Mouse (Mus musculus) T-helper 1 cell (primary cell): ENCODE measurements around the gene Gorab.

ENCODE experiments used
- in situ Hi-C: fragments of 300-600 bp; cut with MboI, MseI; formaldehyde crosslinking; loops from one replicate; pipeline ENCODE4 v1.15.1; 2025; ENCODE audit warnings: high pct_unique_total_duplicates

Gorab gene

GRCm38 (mm10) chr1:163403498-163404126 is at the start of gene Gorab:
Gorab (minus strand) TSS chr1:163403669.
- in situ Hi-C loops = loop anchor here (10.0 kb wide), 1 partner anchor 1411 kb away; no protein-coding TSS in a partner anchor

DNA sequence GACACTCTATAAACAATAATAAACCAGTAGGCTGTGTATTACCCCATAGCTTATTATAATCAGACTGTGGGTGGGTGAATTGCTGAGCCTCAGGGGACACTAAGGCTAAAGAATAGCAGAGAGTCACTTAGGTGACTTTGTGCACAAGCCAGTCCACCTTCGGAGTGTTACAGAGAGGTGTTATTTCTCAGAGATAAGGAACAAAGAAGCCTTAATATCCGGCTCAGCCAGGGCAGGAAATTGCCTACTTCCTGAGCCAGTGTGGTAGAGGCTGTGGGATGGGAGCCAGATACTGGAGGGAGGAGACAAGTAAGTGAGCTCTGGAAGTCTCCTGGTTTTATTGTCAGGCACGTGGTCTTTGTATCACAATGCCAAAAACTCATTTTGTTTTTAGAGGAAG is 40.4 kb upstream of the Gorab start:
- in situ Hi-C loops = no loop called here

DNA sequence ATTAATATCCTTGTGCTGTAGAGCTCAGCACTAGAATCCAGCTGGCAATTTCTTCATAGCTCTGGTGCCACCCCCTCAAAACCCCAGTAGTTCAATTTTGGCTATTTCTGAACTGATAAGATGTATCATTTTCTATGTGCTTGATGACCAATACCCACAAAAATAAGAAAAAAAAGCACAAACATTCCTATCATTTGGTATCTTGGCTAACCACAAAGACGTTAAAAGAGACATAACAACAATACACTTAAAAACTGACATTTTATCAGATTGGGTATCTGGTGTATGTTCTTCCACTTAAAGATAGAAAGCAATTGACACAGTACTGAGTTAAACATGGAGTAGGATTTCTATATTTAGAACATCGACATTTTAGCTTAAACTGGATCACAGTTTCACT is 35.5 kb upstream of the Gorab start:
- in situ Hi-C loops = no loop called here

DNA sequence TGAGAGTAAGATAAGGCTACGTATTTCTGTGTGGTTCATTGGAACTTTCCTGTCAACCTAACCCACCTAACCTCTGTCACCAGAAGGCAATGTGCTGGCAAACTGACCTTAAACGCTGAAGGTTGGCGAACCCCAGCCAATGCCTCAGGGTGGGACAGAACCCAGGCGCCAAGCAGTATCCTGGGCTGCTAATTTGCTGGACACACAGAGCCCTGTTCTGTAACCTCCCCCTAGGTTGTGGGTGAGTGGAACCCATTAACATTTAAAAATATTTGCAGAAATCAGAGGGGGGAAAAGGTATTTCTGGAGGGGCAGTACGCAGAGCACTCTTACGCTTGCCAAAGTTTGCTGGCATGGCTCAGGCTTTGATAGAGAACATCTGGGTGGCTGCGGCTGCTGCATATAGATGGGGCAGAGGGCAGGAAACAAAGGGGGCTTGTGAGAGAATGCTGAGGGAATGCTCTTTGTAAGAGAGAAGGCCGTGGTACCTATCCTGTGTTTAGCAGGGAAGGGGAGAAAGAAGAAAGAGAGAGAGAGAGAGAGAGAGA is 20.1 kb upstream of the Gorab start:
- in situ Hi-C loops = no loop called here

DNA sequence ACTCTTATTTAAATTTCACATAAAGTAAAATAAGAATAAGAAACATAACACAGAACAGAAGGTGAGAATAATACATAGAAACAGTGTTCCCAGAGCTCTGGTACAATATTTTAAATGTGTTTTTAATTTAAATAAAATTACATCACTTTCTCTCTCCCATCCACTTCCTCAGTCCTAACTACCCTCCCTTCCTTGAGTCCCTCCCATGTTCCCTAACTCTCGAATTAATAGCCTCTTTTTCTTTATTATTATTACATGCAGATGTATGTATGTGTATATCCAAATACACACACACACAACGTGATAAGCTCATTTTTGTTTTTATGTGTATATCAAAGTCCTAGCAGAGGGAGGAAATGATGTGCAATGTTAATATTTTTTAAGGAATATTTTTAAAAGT is 13.7 kb upstream of the Gorab start:
- in situ Hi-C loops = no loop called here

DNA sequence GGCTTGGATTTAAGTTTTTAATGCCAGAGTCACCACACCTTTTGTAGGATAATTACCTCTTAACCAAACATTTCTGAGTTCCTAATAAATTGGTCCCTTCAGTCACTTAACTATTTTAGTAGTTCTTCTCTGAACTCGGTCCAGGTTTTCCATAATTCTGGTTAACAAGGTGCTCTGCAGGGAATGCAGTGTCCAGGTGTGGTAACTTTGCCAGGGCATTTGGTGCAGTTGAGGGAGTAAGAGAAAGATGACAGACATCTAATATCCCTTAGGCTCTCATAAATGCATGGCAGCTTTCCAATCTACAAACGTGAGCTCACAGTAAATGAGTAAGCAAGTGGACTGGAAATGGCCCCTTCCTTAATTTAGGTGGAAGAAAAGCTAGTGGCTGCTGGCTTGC is 10.7 kb upstream of the Gorab start:
- in situ Hi-C loops = no loop called here

DNA sequence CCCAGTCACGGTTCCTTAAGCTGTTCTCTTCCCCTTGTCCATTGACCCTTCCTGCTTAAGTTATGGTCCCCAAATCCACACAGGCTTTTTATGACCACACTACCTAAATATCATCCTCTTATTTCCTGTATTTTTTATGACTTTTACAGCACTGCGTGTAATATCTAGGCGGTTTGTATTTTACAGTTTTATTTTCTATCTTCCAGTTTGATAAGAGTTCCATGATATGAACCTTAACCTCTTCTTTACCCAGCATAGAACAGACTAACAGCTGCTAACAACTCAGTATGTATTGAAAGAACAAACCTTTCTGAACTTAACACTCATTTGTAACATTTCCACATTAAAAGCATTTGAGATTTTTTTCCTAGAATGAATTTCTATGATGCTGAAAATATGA is 2.7 kb upstream of the Gorab start:
- in situ Hi-C loops = loop anchor here (10.0 kb wide), 1 partner anchor 1409 kb away; no protein-coding TSS in a partner anchor

- in situ Hi-C loops = no loop called here
Observed at GRCm38 (mm10) chr1:163391321-163391720, 12.1 kb downstream of the Gorab start.

GRCm38 (mm10) chr1:163390044-163390443 is 13.4 kb downstream of the Gorab start:
- in situ Hi-C loops = no loop called here

- in situ Hi-C loops = no loop called here
Observed at GRCm38 (mm10) chr1:163386196-163386595, 17.3 kb downstream of the Gorab start.

DNA sequence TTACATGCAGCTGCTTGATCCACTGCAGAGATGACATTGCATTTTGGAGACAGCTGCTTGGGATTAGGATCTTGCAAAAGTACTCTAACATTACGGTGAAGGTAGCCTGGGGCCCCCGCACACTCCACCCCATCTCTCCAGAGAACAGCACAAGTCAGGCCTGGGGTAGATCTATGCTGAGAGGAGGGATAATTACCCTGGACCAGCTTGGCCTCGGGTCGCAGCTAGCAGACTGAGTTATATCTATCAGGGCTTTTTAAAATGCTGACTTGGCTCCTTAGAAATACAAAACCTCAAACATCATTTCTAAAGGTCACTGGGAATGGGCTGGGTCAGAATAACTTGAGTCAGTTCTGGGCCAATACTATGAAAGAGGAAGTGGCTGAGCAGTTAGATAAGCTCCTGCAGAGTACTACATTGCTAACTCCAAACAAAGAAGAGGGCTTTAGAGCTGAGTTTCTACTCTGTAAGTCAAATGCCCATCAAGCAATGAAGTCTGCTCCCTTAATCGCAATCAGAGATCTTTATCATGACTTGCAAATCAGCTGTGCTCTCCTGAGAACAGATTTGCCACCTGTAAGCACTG is 19.9 kb downstream of the Gorab start:
- in situ Hi-C loops = no loop called here

- in situ Hi-C loops = no loop called here
Observed at GRCm38 (mm10) chr1:163382048-163382719, 21.3 kb downstream of the Gorab start.

GRCm38 (mm10) chr1:163380591-163380990 is 22.9 kb downstream of the Gorab start:
- in situ Hi-C loops = no loop called here

DNA sequence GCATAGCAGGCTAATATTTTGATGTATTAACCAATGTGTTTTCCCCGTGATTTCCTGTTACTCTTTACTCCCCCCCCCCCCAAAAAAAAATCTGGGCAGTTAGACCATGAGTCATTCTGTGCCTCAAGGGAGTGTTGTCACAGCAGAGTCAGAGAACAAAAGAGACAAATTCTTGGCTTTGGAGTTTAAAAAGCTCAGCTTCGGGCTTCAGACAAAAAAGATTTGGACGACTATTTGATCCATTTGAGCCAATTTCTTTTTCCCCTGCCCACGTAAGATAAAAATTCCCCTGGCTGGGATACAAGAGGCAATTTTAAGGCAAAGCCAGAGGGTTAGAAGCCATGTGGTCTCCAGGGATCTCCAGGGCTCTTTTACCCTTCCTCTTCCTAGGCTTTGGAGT is 23.4 kb downstream of the Gorab start:
- in situ Hi-C loops = no loop called here

DNA sequence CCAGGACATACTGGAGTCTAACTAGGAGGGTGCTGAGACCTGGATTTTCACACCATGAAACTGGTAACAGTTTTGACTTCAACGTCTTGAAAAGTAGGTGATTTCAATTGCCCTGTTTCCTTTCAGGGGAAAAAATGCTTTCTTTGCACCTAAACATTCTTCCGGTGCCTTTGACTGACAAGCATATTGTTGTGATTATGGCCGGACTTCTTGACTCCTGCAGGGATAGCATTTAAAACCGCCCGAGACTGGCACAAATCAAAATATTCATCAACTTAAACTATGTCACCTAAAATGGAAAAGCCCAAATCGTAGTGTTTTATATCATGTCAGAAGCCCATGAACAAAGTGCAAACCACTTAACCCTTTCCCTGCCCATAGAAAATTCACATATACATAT is 25.5 kb downstream of the Gorab start:
- in situ Hi-C loops = no loop called here

- in situ Hi-C loops = no loop called here
Observed at GRCm38 (mm10) chr1:163376818-163377581, 26.5 kb downstream of the Gorab start.

DNA sequence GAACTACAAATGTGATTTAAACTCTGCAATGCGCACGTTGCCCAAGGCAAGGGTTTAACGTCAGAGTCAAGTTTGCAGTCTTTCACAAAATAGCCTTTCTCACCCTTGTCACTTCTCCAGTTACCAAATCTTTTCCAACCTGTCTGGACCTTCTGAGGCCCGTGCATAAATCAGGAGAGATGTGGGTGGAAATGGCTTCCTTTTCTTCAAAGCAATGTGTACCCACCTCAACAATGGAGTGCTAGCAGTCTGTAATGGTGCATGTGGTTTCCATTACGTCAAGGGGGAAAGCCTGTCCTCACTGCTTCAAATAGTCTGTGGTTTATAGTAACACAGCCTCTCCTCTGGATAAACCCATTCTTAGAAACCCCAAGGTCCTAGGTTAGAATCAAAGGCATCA is 29.0 kb downstream of the Gorab start:
- in situ Hi-C loops = no loop called here

DNA sequence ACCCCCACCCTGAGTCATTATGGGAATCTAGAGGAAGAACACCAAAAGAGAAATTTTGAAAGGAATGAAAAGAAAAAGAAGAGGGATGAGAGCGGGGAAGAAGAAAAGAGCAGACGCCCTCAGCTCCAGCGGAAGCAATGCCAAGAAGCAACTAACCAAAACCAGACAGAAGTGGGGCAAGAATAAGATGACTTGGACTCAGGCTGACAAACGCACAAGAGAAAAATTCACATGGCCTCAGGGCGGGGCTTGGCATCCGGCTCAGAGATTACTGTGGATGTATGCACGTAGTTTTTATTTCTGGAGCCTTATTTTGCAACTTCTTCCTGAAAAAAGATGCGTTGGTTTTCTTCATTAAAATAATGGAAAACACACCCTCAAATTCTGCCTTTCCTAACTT is 41.3 kb downstream of the Gorab start:
- in situ Hi-C loops = no loop called here

- in situ Hi-C loops = no loop called here
Observed at GRCm38 (mm10) chr1:163361376-163361775, 42.1 kb downstream of the Gorab start.

DNA sequence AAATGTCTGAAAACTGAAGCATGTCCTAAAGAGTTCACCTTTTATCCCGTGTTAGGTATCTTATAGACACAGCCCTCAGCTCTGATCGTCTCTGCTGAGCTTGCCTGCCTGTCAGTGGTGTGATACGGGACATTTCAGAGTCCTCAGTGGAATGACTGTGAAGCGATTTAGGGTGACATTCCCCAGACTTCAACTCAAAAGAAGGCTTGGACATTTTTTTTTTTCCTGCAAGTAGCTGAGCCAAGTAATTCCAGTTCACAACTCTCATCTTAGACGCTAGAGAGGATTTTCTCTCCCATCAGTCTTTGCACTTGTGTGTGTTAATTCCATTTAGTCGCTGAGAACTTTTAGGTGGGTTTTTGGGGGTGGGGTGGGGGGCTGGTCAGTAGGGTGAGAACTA is 42.7 kb downstream of the Gorab start:
- in situ Hi-C loops = no loop called here

- in situ Hi-C loops = no loop called here
Observed at GRCm38 (mm10) chr1:163359521-163359920, 43.9 kb downstream of the Gorab start.

DNA sequence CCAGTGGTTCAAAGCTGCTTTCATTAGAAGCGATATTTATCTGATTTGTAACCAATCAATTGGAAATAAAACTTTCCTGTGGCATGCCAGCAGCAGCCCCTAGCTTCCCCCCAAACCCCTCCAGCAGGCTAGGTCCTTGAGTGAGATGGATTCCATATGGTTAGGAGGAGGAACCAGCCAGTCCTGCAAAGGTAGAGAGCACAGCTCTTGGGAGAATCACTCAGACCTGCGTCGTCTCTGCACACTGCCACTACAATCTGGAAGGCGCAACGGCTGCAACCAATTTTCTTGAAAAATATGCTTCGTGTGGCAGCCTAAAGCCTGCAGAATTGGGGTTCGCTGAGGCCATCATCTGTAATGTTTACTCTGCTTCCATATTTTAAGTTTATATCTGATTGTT is 45.3 kb downstream of the Gorab start:
- in situ Hi-C loops = no loop called here
